ENCODE assay signal across 22 mouse cellular contexts in genomic region chr17:67265520-67265919, GRCm38 (mm10).
A peak's percentile ranks its signal among the peaks of the same experiment; 100 is the strongest.
DNase-seq lines count a peak whose midpoint lies in the region; ATAC-seq and TF ChIP-seq lines count a peak whose summit lies in the region.
"Had no signal": no experiment of that assay in that cellular context is flagged by ENCODE, and none has a peak within 500 bp of the region (broad histone marks: within the 10 kb centered on the region; RNA-seq: fewer than 3 reads in every experiment).

No protein-coding gene starts in this region.

- no peaks in the 10 kb centered on the region for H3K36me3 ChIP-seq in heart, embryonic 12.5 days
- no peaks in the 10 kb centered on the region for H3K36me3 ChIP-seq in kidney, embryonic 14.5 days (ENCODE audit: control insufficient read depth, insufficient read depth, low read length)
- no peaks in the 10 kb centered on the region for H3K36me3 ChIP-seq in kidney, embryonic 16.5 days (ENCODE audit: insufficient read depth, low read length)
- no peaks in the 10 kb centered on the region for H3K36me3 ChIP-seq in kidney, adult 2 months (ENCODE audit: control insufficient read depth, insufficient read depth, low read length)
- H3K36me3 ChIP-seq: embryonic facial prominence, embryonic 10.5 days; embryonic facial prominence, embryonic 12.5 days; forebrain, embryonic 15.5 days; G1E had no signal

- no peak overlapping the region for H3K27ac ChIP-seq in heart, embryonic 12.5 days (ENCODE audit: poor library complexity, severe bottlenecking)
- no peak overlapping the region for H3K27ac ChIP-seq in kidney, embryonic 14.5 days (ENCODE audit: low read depth, low read length)
- no peak overlapping the region for H3K27ac ChIP-seq in kidney, embryonic 16.5 days (ENCODE audit: low read length)
- H3K27ac ChIP-seq in kidney, adult 2 months (ENCODE audit: insufficient read depth, low read depth, low read length), result no peak overlapping the region
- H3K27ac ChIP-seq: embryonic facial prominence, embryonic 10.5 days; embryonic facial prominence, embryonic 12.5 days; forebrain, embryonic 13.5 days; forebrain, embryonic 15.5 days had no signal

- H3K9ac ChIP-seq in heart, embryonic 12.5 days, result no peak overlapping the region
- H3K9ac ChIP-seq in kidney, embryonic 14.5 days (ENCODE audit: low read depth, low read length), result no peak overlapping the region
- no peak overlapping the region for H3K9ac ChIP-seq in kidney, embryonic 16.5 days (replicated peaks; ENCODE audit: low read length)
- H3K9ac ChIP-seq: embryonic facial prominence, embryonic 12.5 days; forebrain, embryonic 13.5 days; forebrain, embryonic 15.5 days had no signal

- DNase-seq in heart, adult 11 months, result peak; percentile 37
- no peak for DNase-seq in kidney, postnatal 25 days
- DNase-seq in kidney, adult 2 months, result no peak
- DNase-seq in Muller cell, postnatal 12 days (ENCODE audit: inconsistent ontology term), result peak; percentile 16
- DNase-seq in lung, postnatal 36 days, result no peak
- DNase-seq: adrenal gland, adult 8-10 months; adrenal gland, postnatal 14 days; B cell, adult 2 months; cerebellum, adult 11-12 months; cerebellum, adult 2 months; cerebellum, adult 9-10 months had no signal

- H3K4me2 ChIP-seq in heart, embryonic 12.5 days, result no peak overlapping the region
- H3K4me2 ChIP-seq in kidney, embryonic 14.5 days (replicated peaks; ENCODE audit: low read depth, low read length), result no peak overlapping the region
- H3K4me2 ChIP-seq in kidney, embryonic 16.5 days (replicated peaks; ENCODE audit: low read depth, low read length), result no peak overlapping the region
- H3K4me2 ChIP-seq: embryonic facial prominence, embryonic 12.5 days; forebrain, embryonic 13.5 days; forebrain, embryonic 15.5 days had no signal

- peaks cover 11% of the 10 kb centered on the region; the same call in 1 of the 2 replicates for H3K4me1 ChIP-seq in heart, embryonic 12.5 days (replicated peaks)
- 0 out of 2 replicates have a peak, but pooled peaks cover 3% of the 10 kb centered on the region for H3K4me1 ChIP-seq in kidney, embryonic 14.5 days (ENCODE audit: control insufficient read depth, insufficient read depth, low read length)
- H3K4me1 ChIP-seq in kidney, embryonic 16.5 days (ENCODE audit: insufficient read depth, low read length), result peaks cover 15% of the 10 kb centered on the region
- no peaks in the 10 kb centered on the region for H3K4me1 ChIP-seq in kidney, adult 2 months (ENCODE audit: control insufficient read depth, insufficient read depth, low read length)
- H3K4me1 ChIP-seq: embryonic facial prominence, embryonic 12.5 days; forebrain, embryonic 13.5 days had no signal

- ATAC-seq in heart, embryonic 12.5 days (ENCODE audit: insufficient number of reproducible peaks, low FRiP score), result no peak
- peak; percentile 43; the same call in 1 of the 2 replicates for ATAC-seq in kidney, embryonic 14.5 days (ENCODE audit: low FRiP score, low TSS enrichment)
- peak; percentile 60; the same call in 1 of the 2 replicates for ATAC-seq in kidney, embryonic 16.5 days (ENCODE audit: low FRiP score, low TSS enrichment)
- ATAC-seq: activated CD4-positive, CD25-positive, alpha-beta regulatory T cell, adult 4 months; CD4-positive, CD25-positive, alpha-beta regulatory T cell, adult 4 months; forebrain, embryonic 13.5 days; forebrain, embryonic 15.5 days had no signal

- 88% methylated on average over 4 of the region's 4 CpGs for WGBS in heart, embryonic 12.5 days
- WGBS in kidney, embryonic 14.5 days, result 69% methylated on average over 4 of the region's 4 CpGs
- whole genome bisulfite sequencing in kidney, embryonic 16.5 days, result 71% methylated on average over 4 of the region's 4 CpGs
- 72% methylated on average over 4 of the region's 4 CpGs for WGBS in kidney, adult 2 months

- no peak for TF ChIP-seq POLR2A in kidney, adult 2 months (IDR thresholded peaks at IDR 0.05; ENCODE audit: low read depth, low read length)

- no peak for TF ChIP-seq CTCF in kidney, adult 2 months (conservative IDR thresholded peaks at IDR 0.05; ENCODE audit: insufficient read depth, insufficient read length, low read depth, low read length)

- no peaks in the 10 kb centered on the region for H3K27me3 ChIP-seq in heart, embryonic 12.5 days (replicated peaks)
- H3K27me3 ChIP-seq in kidney, embryonic 14.5 days (ENCODE audit: control insufficient read depth, insufficient read depth, low read length), result no peaks in the 10 kb centered on the region
- H3K27me3 ChIP-seq in kidney, embryonic 16.5 days (ENCODE audit: insufficient read depth, low read length), result no peaks in the 10 kb centered on the region
- H3K27me3 ChIP-seq in kidney, adult 2 months (replicated peaks; ENCODE audit: control insufficient read depth, insufficient read depth, low read length), result no peaks in the 10 kb centered on the region
- H3K27me3 ChIP-seq: CH12.LX; embryonic facial prominence, embryonic 12.5 days; forebrain, embryonic 13.5 days; forebrain, embryonic 15.5 days had no signal

- H3K9me3 ChIP-seq in heart, embryonic 12.5 days (replicated peaks), result no peaks in the 10 kb centered on the region
- no peaks in the 10 kb centered on the region for H3K9me3 ChIP-seq in kidney, embryonic 14.5 days (ENCODE audit: control insufficient read depth, low read length)
- no peaks in the 10 kb centered on the region for H3K9me3 ChIP-seq in kidney, embryonic 16.5 days (ENCODE audit: low read length)
- H3K9me3 ChIP-seq: embryonic facial prominence, embryonic 10.5 days; embryonic facial prominence, embryonic 12.5 days; forebrain, embryonic 13.5 days; forebrain, embryonic 15.5 days had no signal

- H3K4me3 ChIP-seq in heart, embryonic 12.5 days, result no peak overlapping the region
- no peak overlapping the region for H3K4me3 ChIP-seq in kidney, embryonic 14.5 days (ENCODE audit: low read length)
- H3K4me3 ChIP-seq in kidney, embryonic 16.5 days (ENCODE audit: low read length), result no peak overlapping the region
- no peak overlapping the region for H3K4me3 ChIP-seq in kidney, adult 2 months (ENCODE audit: insufficient read depth, low read depth, low read length)
- H3K4me3 ChIP-seq: embryonic facial prominence, embryonic 10.5 days; embryonic facial prominence, embryonic 12.5 days; forebrain, embryonic 13.5 days; forebrain, embryonic 15.5 days had no signal

Comparison
In these comparisons a context has a peak if more than half of its experiments do, and no peak if none do; other contexts are left out.
1. DNase-seq: peak in heart, adult 11 months (single experiment) and Muller cell, postnatal 12 days (single experiment); none in kidney, postnatal 25 days (0 of 2), kidney, adult 2 months (single experiment) and lung, postnatal 36 days (single experiment).